Mouse (Mus musculus): ENCODE measurements around the gene Add1. TPM values are rescaled to one million over a fixed set of nuclear protein-coding genes. Genes with fewer than 3 reads are reported as not detected.

Gene Add1
- 100 to 1,000 TPM in 1 of 3 experiments, 10 to 100 TPM in 2; 91.1 to 101 (median 93.7) TPM for polyA plus RNA-seq (2017; shearing (Covaris generic))

DNA sequence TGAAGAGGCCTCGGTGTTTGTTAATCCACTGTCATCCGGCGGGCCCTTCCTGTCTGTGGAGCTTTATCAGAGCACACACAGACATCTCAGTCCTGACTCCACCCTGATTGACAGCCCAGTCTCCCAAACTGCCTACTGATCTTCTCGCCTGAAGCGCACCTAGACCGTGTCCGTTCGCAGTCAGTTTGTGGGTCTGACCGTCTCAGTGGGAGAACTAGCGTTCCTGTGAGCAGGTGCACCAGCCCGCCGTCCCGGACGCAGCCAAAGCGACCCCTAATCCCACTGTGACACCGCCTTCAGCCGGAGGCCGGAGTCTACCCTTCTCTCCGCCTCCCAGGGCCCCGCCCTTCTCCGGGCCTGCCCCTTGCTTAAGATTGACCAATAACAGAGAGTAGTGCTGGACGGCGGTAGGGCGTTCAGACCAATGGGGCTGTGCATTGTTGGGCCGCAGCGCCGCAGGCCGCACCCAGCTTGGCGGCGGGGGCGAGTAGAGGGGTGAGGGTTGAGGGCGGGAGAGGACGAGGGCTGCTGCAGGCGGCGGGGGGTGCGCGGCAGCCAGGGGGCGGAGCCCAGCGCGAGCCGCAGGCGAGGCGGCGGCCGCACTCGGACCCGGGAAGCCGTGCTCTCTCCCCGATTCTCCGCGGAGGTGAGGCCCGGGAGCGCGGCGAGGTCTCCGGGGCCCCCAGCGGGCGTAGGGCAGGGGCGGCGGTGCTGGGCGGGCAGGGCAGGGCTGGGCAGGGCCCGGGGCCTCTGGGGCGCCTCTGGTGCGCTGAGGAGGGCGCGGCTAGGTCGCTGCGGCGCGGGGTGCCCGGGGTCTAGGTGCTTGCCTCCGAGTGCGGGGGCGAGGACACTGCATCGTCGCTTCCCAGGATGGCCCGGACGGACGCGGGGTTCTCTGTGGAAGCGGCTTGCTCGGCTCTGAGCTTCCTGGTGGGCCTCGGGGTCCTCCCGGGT is at the start of gene Add1:
Gene Add1 (plus strand): TSS at position 397 of the 954 bp plus-strand sequence.
- ATAC-seq: peak; percentile 92

DNA sequence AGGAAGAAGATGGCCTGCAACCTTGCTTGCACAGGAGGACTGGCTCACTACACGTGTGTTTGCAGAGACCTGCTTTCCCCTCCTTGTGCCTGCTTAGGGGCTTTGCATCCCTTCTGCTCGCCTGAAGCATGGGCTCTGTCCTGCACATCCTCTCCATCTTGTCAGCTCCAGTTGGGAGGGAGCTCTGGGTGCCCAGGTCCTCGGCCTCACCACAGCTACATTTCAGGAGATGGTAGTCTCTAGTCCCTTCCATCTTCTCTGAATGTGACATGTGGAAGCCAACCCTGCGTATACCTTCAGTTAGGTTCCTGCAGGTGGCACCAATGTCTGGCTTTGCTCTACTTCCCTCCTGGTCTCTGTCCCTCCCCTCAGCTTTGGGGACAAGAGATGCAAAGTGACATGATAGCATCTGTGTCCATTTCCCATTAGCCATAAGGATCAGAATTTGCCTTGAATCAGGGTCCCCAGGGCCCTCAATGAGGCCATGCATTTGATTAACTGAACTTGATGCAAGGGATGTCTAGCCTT is 49.4 kb upstream of the Add1 start:
- no peak for ATAC-seq

DNA sequence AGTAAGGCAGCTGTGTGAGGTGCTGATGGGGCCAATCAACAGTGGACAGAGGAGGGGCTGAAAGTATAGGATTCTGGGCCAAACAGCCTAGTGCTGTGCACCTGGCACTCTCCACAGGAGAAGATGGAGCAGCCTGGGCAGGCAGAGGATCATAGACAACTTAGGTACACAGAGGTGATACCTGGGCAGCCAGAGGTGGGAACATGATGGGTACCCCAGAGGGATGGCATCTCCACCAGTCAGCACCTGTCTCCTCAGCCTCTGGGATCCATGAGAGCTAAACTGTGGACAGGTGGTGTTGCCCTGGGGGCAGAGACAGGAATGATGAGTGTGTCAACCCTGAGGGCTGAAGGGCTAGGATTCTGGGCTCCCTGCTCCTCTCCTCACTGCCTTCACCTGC is 49.0 kb upstream of the Add1 start:
- no peak for ATAC-seq

DNA sequence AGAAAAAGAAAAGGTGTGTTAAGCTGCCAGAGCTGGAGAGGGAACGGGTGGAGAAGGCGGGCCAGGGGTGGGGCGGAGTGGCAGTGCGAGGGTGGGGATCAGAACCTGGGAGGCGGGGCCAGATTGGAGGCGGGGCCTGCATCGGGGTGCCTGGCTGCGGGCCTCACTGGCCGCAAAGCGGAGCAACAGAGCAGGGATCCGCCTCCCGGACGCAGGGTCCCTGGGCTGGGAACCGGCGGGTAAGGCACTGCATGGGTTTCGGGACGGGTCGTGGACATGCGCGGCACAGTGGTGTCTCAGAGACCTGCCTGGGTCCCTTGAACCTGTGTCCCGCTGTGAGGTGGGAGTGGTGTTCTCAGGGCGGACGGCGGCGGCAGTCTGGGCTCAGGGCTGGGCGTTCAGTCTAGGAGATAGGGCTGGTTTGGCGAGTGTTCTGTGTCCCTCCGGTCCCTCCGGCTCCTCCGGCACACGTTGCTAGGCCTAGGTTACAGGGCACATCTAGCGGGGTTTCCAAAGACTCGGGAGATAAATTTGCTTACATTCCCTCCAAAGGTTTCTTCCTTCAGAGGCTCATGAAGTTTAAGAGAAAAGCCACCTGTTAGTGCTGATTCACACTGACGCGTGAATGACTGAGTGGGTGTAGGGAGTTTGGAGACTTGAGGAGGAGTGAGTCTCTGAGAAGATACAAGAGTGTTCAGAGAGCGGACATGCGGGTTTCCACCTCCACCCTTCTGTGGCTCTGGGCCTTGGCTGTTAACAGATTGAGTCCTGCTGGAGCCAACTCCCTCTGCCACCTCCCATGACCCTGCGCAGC is 47.6 kb upstream of the Add1 start, which contains the start of gene Sh3bp2:
Gene Sh3bp2 (plus strand): TSS at position 176 of the 814 bp plus-strand sequence.
- peak; percentile 90 for ATAC-seq

DNA sequence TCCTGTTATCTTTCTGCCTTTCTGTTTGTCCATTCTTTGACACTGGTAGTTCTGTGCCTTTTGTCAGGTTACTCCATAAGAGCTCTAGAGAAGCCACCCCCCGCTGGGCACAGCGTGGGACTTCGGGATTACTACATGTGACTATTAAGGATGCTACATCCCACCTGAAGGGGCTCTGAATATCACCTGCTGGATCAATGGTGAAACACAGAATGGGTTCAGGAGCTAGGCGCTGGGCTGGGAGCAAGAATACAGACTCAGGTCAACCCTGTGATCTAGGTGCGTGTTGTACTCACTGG is 47.0 kb upstream of the Add1 start:
- ATAC-seq: no peak

DNA sequence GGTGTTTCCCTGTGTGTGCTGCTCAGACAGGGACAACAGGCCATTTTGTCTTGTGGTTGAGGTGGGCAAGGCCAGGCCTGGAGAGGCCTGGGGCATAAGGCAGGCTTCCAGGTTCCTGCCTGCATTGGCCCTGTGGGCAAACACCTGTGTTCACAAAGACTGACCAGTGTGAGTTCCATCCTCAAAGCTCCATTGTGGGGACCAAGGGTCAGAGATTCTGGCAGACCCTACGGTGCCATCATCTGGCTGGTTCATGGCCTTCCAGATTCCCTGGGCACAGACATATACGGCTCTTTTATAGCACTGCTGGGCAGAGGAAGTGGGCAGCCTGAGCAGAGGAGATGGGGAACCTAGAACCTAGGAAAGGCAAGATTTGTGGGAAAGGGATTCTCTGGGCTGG is 46.1 kb upstream of the Add1 start:
- ATAC-seq: no peak

DNA sequence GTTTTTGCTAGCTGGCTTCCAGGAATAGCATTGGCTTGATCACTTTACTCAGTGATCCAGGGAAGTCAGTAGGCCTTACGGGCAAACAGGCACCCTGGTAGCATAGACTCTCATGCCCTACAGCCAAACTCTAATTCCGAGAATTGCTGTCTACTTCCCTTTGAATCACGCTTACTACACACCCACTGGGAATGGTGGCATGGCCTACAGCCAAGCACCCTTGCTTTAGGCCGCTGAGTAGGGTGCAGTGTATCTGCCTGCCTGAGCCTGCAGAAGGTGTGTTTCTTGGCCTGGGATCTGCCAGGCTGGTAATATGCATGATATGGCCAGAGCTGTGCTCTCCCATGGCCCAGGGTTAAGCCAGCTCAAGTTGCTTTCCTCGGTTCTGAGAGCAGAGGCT is 44.7 kb upstream of the Add1 start:
- ATAC-seq: no peak

DNA sequence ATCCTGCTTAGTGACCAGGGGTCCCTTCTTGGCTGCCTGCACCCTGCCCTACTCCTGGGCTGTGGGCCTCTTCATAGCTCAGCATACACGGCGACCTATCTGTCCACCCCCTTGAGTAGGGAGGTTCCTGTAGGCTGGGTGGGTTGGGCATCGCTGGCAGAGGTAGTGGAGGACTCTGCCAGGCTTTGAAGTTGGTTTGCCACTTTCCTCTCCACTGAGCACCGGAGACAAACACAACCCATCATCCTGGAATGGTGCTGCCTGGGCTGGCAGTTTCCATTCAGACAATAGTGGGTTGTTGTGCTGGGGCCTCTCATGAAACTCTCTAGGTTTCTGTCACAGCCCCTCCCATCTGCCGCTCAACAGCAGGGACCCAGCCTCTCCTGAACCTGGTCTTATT is 43.3 kb upstream of the Add1 start:
- ATAC-seq: no peak

DNA sequence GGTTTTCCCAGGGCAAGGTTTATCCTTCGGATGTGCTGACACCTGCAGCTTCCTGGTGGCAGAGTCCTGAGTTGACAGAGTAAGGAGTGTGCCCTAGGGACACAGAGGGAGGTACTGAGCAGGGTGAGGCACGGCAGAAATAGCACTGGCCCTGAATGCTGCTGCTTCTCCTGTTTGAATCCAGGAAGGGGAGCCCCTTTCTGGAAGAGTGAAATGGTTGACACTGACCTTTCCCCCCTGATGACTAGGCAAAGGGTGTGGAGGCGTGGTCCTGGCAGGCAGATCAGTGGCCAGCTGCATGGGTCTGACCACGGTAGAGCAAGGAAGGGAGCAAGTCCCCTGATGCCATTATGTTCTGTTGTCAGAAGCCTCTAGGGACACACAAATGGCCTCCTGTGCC is 42.8 kb upstream of the Add1 start:
- ATAC-seq: no peak

DNA sequence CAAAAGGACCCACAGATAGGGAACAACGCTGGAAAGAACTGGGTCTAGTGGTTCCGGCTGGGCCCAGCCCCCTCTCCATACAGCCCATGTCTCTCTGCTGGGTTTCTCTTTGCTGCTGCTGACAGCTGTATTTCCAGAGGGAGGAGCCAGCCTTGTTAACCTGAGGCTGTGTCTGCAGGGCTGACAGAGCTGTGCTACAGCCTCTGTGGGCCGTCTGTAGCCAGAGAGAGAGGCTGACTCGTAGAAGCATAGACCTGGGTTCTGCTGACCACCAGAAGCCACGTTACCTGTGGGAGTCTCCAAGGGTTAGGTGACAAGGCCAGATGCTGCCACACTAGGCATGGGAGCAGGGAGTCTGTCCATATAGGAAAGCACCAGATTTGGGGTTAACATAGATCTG is 40.4 kb upstream of the Add1 start:
- ATAC-seq: no peak

DNA sequence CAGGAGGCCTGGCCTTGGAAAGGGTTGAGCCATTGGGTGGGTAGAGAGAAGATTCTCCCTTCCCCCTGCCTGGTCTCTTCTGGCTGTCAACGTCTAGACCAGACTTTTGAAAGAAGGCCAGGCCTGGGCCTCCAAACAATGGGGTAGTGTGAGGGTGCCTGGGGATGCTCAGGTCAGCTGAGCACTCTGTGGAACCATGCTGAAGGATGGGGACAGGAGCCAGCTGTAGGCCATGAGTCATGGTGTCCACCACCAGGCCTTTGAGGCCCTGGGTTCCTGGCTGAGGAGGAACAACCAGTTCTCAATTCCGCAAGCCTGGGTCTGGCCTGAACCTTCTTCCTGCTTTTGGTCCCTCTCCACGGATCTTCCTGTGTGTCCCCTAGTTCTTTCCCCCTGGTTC is 39.6 kb upstream of the Add1 start:
- ATAC-seq: no peak

DNA sequence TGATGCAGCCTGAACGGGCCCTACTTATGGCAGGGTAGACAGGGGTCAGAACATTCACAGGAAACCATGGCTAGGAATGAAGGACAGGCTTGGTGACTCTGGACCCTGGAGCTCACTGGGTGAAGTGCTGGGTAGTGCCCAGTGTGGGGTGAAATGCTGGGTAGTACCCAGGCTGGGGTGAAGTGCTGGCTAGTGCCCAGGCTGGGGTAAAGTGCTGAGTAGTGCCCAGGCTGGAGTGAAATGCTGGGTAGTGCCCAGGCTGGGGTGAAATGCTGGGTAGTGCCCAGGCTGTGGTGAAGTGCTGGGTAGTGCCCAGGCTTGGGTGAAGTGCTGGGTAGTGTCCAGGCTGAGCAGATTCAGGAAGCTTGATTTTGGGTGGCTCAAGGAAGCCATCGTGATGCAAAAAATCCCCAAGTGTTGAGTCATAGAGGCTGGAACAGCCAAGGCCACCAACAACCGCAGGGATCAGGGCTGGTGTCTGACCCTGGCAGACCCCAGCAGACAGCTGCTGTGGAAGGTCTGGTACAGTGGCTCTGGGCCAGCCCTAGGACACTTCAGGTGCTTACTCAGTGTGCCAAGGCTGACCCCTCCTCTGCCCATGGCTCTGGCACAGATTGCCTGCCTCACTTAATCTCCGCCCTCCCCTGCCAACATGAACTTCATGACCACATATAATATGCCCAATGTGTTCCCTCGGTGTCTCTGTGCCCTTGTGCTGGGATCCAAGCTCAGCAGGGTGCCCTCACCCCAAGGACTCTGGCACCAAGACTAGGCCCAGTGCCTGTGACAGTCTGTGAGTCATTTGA is 38.5 kb upstream of the Add1 start:
- ATAC-seq: no peak

DNA sequence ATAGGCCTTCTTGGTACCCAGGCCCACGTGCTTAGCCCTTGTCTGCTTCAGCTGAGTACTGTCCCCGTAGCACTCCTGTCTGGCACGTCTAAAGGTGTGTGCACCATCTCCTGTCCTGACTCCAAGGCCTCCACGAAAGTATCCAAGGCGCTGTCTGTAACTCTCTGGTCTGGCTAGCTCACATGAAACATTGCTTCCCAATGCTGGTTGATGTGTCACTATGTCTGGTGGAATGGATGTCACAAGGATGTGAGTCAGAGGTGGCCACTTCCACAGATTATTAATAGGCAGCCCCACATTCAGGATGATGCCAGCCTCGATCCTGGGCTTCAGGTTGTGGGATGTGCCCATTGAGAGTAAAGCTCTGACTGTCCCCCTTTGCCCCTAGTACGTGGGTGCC is 37.6 kb upstream of the Add1 start:
- ATAC-seq: no peak

DNA sequence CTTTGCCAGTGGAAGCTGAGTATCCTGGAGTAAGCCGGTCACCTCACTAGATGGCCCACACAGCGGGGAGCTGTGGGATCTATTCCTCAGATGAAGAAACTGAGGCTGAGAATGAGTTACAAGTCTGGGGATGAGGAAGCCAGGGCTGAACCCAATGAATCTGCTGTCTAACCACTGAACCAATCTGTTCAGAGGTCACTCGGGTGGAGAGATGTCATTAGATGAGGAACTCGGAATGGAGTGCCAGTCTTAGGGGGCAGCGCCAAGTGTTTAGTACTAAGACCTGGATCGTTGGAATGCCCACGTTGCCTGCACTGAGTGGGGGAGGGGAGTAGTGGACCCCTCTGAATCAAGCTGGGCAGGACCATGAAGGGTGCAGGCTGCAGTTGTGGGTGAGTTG is 35.4 kb upstream of the Add1 start:
- ATAC-seq: no peak

DNA sequence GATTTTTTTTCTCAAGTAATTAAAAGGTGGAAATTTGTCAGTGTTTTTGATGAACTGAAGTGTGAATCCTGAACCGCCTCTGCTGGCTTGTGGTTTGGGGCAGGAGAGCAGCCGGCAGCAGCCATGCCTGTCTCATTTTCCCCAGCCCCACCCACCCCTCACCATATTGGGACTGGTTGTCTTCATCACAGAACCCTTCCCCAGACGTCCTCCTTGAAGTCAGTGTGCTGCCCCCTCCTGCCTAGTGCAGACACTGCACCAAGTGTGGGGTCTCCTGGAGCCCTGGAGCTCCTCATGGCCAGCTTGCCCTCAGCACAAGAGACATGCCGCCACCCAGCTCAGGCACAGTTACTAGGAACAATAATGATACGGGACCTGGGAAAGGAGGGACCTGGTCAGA is 34.9 kb upstream of the Add1 start:
- ATAC-seq: peak; percentile 70

DNA sequence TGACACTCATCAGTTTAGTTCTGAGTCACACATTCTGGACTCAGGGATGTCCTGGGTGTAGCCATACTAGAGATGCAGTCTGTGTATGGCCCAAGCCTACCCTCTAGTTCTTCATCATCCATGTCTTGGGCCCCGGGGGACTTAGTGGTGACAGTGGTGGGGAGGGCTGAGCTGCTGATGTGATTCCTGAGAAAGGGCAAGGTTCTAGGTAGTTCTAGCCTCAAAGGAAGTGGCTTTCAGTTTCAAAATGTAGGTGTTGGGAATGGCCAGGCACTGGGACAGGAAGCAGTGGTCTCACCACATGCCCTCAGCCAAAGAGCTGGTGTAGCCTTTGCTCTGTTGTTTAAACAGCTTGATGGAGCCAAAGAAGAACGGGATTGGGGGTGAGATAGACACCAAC is 34.3 kb upstream of the Add1 start:
- ATAC-seq: no peak

DNA sequence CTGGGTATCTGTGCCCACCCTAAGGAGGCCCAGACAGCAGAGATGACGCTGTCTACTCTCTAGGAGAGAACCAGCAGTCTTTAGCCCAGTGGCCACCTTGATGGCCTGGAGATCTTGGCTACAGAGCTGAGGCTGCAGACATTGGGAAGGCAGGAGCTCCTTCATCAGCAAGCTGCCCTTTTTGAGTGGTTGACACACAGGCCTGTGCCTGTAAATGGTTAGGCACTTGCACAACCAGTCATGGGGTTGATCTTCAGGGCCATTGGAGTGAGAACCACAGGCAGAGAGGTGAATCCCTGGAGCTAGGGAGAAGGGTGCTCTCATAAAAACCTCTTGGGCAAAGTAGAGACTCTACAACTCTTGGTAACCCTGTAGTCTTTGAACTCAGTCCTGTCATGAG is 31.3 kb upstream of the Add1 start:
- no peak for ATAC-seq

DNA sequence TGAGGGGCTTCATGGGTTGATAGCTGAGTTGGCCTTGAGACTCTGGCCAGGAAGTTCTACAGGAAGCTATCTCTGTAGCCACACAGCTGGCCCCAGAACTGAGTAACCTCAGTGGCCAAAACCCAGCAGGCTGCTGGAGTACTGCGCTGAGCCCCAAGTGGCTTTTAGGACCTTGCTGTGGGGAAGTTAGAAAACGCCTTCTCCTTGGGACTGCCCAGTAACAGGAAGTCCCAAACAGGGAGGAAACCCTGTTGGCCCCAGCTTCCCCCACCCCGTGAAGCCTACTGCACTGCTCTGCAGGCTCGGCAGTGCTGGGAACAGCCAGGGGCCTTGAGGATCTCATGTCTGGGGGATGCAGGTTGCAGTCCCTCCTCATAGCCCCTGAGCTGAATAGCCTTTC is 30.4 kb upstream of the Add1 start:
- peak; percentile 30 for ATAC-seq

DNA sequence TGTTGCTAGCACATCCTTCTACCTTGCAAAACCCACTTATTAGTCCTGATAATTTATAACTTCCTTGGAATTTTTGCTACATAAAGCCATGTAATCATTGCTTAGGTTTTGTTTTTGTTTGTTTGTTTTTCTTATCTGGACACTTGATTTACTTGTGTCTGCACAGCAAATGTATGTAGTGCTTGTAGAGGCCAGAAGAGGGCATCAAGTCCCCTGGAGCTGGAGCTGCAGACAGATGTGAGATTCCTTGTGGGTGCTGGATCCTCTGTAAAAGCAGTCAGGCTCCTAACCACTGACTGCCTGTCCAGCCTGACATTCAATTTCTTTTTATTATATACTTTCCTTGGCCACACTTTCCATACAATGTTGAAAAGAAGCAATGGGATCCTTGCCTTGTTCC is 26.1 kb upstream of the Add1 start:
- no peak for ATAC-seq

DNA sequence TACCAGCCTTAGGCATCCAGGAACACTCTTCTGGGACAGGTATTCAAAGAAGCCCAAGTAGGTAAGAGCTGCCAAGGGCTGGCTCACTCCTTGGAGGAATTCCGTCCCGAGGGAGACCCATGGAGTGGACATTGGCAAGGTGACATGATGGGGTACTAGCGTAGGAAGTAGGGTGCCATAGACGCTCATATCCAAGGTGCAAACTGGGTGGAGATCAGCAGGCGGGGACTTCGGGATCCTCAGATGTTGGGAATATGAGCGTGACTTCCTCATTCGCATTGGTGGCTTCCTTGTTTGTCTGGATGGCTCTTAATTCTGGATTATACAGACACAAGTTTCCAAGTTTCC is 24.4 kb upstream of the Add1 start:
- peak; percentile 7 for ATAC-seq

DNA sequence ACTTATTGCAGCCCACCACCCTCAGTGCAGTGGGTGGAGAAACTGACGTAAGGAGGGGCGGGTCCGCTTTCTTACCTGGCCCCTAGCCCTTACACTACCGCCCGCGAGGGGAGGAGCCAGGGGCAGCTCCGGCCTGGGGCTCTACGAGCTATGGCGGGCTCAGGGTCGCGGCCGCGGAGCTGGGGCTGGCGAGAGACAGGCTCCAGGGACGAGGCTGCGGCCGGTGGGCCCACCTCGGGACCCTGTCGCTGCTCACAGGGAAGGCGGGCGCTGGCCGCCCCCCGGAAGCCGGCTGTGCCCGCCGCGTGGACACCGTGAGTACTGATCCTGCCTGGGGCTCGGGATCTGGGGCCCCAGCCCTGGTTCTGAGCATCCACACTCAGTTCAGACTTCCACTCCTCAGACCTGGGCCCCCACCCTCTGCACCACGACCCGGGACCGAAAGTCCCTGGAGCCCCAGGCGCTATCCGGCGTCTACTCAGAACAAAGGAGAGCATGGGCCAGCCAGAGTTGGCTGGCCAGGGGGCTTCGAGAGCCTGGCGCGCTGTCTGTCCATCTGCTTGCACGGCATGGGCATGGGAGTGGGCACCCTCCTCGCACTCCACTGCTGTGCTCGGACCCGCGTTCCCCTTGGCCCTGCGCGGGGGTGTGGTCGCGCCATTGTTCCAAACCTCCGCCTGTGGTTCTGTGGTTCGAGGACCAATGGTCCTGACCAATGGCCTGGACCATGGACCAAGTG is 23.8 kb upstream of the Add1 start:
- ATAC-seq: peak; percentile 76

DNA sequence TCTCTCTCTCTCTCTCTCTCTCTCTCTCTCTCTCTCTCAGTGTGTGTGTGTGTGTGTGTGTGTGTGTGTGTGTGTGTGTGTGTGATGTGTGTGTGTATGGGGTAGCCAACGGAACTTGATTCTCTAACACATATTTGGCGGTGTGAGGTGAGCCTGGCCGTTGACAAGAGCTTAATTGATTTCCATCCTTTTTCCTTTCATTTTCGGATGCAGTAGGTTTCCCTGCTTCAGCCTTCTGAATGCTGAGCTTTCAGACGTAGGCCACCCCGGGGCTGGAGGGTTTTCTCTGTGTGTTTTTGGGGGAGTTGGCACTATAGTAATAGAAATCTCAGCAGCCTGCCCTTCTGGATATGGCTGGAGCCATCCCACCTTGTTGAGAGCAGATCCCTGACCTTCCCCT is 23.2 kb upstream of the Add1 start:
- ATAC-seq: peak; percentile 36
